Mouse (Mus musculus): ENCODE measurements around the gene Fam162a. TPM values are rescaled to one million over a fixed set of nuclear protein-coding genes. Genes with fewer than 3 reads are reported as not detected.
"Not testable (repeated sequence)": the region's sequence is repeated elsewhere in the genome, so short reads cannot be mapped to it uniquely, and the experiment has no call there.

The Fam162a gene
- polyA plus RNA-seq, 1 experiment from 2014 or later = 318 TPM

DNA sequence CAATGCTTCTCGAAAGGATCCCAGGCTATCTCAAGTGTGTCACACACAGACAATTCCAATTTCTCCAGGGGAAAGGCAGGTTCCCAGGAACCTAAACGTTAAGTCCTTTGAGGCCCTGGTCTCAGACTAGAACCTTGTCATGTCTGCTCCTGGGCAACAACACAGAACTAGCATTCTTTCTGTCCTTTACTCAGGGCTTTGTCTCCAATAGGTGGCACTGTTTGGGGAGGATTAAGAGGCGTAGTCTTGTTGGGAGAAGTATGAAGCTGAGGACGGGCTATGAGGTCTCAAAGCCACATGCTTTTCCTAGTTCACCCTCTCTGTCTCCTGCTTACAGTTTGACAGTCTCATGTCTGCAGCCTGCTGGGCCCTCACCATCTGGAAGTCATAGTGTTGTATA lies 23.9 kb downstream of the Fam162a start:
- Histone ChIP-seq H3K9ac (ENCODE audit: low read length) (no peak overlapping the region), H3K4me3 (ENCODE audit: low read length) (no peak overlapping the region), H3K27me3 (ENCODE audit: control insufficient read depth, insufficient read depth, low read depth, low read length) (no peaks in the 10 kb centered on the region), H3K4me1 (replicated peaks; ENCODE audit: control insufficient read depth, insufficient read depth, low read length) (peaks cover 1% of the 10 kb centered on the region; the same call in 1 of the 2 replicates), H3K27ac (ENCODE audit: low read length) (no peak overlapping the region), H3K36me3 (ENCODE audit: control insufficient read depth, insufficient read depth, low read length) (peaks cover 48% of the 10 kb centered on the region), H3K9me3 (ENCODE audit: control insufficient read depth, low read length) (no peaks in the 10 kb centered on the region), H3K4me2 (ENCODE audit: low read depth, low read length) (no peak overlapping the region)
- WGBS = 85% methylated on average over 4 of the region's 4 CpGs
- no peak for ATAC-seq (ENCODE audit: low read depth)

DNA sequence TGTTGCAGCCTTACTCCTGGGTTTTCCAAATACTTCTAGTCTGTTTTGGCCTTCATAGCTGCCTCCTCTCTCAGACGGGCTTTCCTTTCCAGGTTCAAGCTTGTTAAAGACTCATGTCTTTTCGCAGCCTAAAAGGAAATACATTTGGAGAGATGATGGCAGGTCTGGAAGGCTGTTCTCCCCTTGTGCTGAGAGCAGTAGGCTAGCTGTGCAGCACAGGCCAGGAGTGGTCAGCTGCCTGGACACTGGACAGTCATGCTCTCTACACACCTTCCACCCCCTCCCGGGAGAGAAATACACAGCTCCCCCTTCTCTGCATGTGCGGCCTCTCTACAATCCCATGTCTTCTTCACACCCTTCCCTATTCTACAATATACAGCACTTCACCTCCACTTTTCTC lies 27.4 kb downstream of the Fam162a start:
- ATAC-seq (ENCODE audit: low read depth) = no peak
- Histone ChIP-seq H3K36me3 (ENCODE audit: control insufficient read depth, insufficient read depth, low read length) (peaks cover 32% of the 10 kb centered on the region), H3K9ac (ENCODE audit: low read length) (no peak overlapping the region), H3K27ac (ENCODE audit: low read length) (no peak overlapping the region), H3K27me3 (ENCODE audit: control insufficient read depth, insufficient read depth, low read depth, low read length) (no peaks in the 10 kb centered on the region), H3K9me3 (ENCODE audit: control insufficient read depth, low read length) (no peaks in the 10 kb centered on the region), H3K4me2 (ENCODE audit: low read depth, low read length) (no peak overlapping the region), H3K4me3 (ENCODE audit: low read length) (no peak overlapping the region), H3K4me1 (replicated peaks; ENCODE audit: control insufficient read depth, insufficient read depth, low read length) (peaks cover 8% of the 10 kb centered on the region)
- 82% methylated on average over 4 of the region's 4 CpGs for WGBS

DNA sequence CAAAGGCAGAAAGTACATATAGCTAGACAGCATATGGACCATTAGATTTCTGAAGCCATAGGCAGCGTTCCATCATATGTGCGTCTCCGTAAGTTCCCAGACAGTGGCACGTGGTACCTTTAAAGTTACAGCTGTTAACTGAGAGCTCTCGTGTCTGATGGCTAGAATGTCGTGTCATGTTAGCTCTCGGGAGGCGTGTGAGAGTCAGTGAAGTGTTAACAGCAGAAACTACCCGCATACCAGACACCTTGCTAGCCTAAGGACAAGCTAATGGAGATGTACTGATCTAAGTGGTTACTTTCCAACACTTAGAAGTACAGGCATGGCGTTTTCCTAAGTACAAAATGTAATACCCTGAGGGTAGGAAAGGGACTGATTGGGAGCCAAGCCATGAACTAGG lies 28.3 kb downstream of the Fam162a start:
- H3K4me3 ChIP-seq (ENCODE audit: low read length) = no peak overlapping the region
- no peak for ATAC-seq (ENCODE audit: low read depth)
- no peak overlapping the region for H3K27ac ChIP-seq (ENCODE audit: low read length)
- H3K4me1 ChIP-seq (replicated peaks; ENCODE audit: control insufficient read depth, insufficient read depth, low read length) = peaks cover 8% of the 10 kb centered on the region
- 79% methylated on average over 10 of the region's 10 CpGs for WGBS
- no peaks in the 10 kb centered on the region for H3K27me3 ChIP-seq (ENCODE audit: control insufficient read depth, insufficient read depth, low read depth, low read length)
- peaks cover 23% of the 10 kb centered on the region for H3K36me3 ChIP-seq (ENCODE audit: control insufficient read depth, insufficient read depth, low read length)
- no peak overlapping the region for H3K4me2 ChIP-seq (ENCODE audit: low read depth, low read length)
- no peak overlapping the region for H3K9ac ChIP-seq (ENCODE audit: low read length)
- no peaks in the 10 kb centered on the region for H3K9me3 ChIP-seq (ENCODE audit: control insufficient read depth, low read length)

DNA sequence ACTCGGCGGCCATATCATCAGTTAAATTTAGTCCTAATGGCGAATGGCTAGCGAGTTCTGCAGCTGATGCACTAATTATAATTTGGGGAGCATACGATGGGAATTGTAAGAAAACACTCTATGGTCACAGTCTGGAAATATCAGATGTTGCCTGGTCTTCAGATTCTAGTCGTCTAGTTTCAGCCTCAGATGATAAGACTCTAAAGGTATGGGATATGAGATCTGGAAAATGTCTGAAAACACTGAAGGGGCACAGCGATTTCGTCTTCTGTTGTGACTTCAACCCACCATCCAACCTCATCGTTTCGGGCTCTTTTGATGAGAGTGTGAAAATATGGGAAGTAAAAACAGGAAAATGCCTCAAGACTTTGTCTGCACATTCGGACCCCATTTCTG lies 29.8 kb downstream of the Fam162a start:
- Histone ChIP-seq H3K4me3 (ENCODE audit: low read length) (peak overlapping the region; percentile 63), H3K27me3 (ENCODE audit: control insufficient read depth, insufficient read depth, low read depth, low read length) (no peaks in the 10 kb centered on the region), H3K36me3 (ENCODE audit: control insufficient read depth, insufficient read depth, low read length) (peaks cover 15% of the 10 kb centered on the region), H3K27ac (ENCODE audit: low read length) (peak overlapping the region; percentile 74), H3K4me1 (replicated peaks; ENCODE audit: control insufficient read depth, insufficient read depth, low read length) (peaks cover 8% of the 10 kb centered on the region), H3K9ac (ENCODE audit: low read length) (peak overlapping the region; percentile 79), H3K9me3 (ENCODE audit: control insufficient read depth, low read length) (no peaks in the 10 kb centered on the region), H3K4me2 (ENCODE audit: low read depth, low read length) (peak overlapping the region; percentile 82)
- WGBS = 23% methylated on average over 11 of the region's 11 CpGs
- ATAC-seq (ENCODE audit: low read depth) = no peak

DNA sequence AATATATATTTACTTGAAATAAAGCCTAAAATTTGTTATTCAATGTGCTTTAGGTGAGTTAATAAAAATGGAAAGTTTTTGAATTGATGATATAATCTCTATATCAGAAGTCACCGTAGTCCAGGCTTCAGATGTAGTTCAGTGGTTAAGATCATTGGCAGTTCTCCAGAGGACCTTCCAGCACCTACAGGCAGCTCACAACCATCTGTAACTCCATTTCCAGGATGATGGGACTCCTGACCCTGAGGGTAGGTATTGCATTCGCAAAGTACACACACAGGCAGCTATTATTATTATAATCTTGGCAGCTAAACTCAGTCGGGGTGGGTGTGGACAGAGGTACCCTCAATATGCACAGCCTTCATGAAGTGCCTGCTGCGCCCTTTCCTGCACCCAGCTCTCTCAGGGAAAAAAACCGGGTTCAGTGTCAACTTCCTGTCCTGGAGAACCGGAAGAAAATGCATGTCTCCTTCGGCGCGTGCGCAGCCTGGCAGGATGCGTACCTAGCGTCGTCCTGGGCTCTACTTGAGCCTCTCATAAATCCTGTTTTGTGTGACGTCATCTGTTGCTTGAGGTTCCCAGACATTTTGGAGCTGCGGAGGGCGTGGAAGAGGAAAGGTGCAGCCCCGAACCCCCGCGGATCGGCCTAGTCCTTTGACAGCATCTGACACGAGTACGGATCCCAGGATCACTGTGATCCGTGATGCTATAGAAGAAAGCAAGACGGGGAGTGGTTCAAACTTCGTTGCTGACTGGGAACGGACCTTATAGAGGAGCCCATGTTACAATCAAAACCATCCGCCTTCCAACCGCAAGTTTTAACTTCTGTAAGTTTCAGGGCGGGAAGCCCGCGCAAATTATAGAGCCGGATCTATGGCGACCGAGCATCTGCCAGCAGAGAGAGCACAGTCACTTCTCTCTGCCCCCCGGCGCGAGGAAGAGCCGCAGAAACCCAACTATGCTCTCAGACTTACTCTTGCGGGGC lies 30.5 kb downstream of the Fam162a start, which contains the start of gene Wdr5b:
Wdr5b (plus strand) TSS at position 551 of the 985 bp plus-strand sequence.
- peak; percentile 98 for ATAC-seq (ENCODE audit: low read depth)
- peak within 1 kb of the TSS; percentile 74 for H3K27ac ChIP-seq (ENCODE audit: low read length)
- H3K4me1 ChIP-seq (replicated peaks; ENCODE audit: control insufficient read depth, insufficient read depth, low read length) = peaks cover 8% of the 10 kb centered on the region
- peak within 1 kb of the TSS; percentile 63 for H3K4me3 ChIP-seq (ENCODE audit: low read length)
- H3K36me3 ChIP-seq (ENCODE audit: control insufficient read depth, insufficient read depth, low read length) = peaks cover 14% of the 10 kb centered on the region
- H3K4me2 ChIP-seq (ENCODE audit: low read depth, low read length) = peak within 1 kb of the TSS; percentile 82
- WGBS = 3% methylated on average over 39 of the region's 39 CpGs
- H3K9ac ChIP-seq (ENCODE audit: low read length) = peak within 1 kb of the TSS; percentile 79
- H3K9me3 ChIP-seq (ENCODE audit: control insufficient read depth, low read length) = no peaks in the 10 kb centered on the region
- no peaks in the 10 kb centered on the region for H3K27me3 ChIP-seq (ENCODE audit: control insufficient read depth, insufficient read depth, low read depth, low read length)

DNA sequence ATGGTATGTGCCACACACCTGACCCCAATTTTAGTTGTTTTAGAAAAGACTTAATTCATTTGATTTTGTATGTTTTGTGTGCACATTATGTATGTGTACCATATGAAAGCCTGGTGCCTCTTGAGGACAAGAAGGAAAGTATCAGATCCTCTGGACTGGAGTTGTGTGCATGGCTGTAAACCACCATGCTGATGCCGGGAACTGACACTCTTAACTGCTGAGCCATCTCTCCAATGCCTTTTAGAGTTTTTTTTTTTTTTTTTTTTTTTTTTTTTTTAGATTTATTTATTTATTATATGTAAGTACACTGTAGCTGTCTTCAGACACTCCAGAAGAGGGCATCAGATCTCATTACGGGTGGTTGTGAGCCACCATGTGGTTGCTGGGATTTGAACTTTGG lies 43.3 kb downstream of the Fam162a start:
- not testable (repeated sequence) for ATAC-seq (ENCODE audit: low read depth); H3K9me3 ChIP-seq (ENCODE audit: control insufficient read depth, low read length); H3K4me3 ChIP-seq (ENCODE audit: low read length); H3K4me2 ChIP-seq (ENCODE audit: low read depth, low read length); H3K4me1 ChIP-seq (replicated peaks; ENCODE audit: control insufficient read depth, insufficient read depth, low read length); H3K27me3 ChIP-seq (ENCODE audit: control insufficient read depth, insufficient read depth, low read depth, low read length); H3K9ac ChIP-seq (ENCODE audit: low read length); H3K27ac ChIP-seq (ENCODE audit: low read length)
- WGBS = 70% methylated on average over 1 of the region's 2 CpGs
- H3K36me3 ChIP-seq (ENCODE audit: control insufficient read depth, insufficient read depth, low read length) = peaks cover 13% of the 10 kb centered on the region

DNA sequence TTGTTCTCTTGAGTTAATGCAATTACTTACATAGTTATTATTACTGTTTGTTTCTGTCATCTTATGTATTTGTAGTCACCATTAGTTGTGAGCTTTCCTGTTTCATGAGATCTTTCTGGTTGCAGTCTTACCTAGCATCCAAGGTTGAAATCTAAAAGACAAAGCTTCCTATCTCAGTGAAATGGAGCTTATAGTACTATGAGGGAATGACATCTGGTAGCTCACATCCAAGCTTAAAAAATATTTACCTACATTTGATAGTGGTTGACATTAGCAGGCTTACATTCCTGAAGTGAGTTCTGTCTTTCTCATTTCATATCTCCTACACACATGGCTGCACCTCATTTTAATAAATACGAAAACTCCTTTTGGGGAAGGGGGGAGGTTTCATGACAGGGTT lies 55.1 kb downstream of the Fam162a start:
- Histone ChIP-seq H3K9ac (ENCODE audit: low read length) (no peak overlapping the region), H3K4me1 (replicated peaks; ENCODE audit: control insufficient read depth, insufficient read depth, low read length) (no peaks in the 10 kb centered on the region), H3K36me3 (ENCODE audit: control insufficient read depth, insufficient read depth, low read length) (peaks cover 6% of the 10 kb centered on the region; the same call in 1 of the 2 replicates), H3K27me3 (ENCODE audit: control insufficient read depth, insufficient read depth, low read depth, low read length) (no peaks in the 10 kb centered on the region), H3K4me2 (ENCODE audit: low read depth, low read length) (no peak overlapping the region), H3K4me3 (ENCODE audit: low read length) (no peak overlapping the region), H3K9me3 (ENCODE audit: control insufficient read depth, low read length) (no peaks in the 10 kb centered on the region), H3K27ac (ENCODE audit: low read length) (no peak overlapping the region)
- no peak for ATAC-seq (ENCODE audit: low read depth)
- 100% methylated on average over 1 of the region's 1 CpGs for WGBS

DNA sequence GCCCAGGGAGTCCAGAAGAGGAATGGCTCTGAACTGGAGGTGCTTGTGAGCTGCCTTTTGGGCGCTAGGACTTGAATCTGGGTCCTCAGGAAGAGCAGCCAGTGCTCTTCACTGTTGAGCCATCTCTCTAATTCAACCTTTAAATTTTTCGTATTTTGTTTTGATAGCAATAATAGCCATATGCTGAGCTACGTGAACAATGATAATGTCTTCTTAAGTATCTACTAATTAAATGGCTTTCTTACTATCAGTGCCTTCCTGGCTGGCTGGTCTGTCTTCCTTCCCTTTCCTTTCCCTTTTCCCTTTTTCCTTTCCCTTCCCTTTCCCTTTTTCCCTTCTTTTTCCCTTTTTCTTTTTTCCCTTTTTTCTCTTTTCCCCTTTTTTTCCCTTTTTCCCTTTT lies 63.0 kb downstream of the Fam162a start:
- Histone ChIP-seq H3K27me3 (ENCODE audit: control insufficient read depth, insufficient read depth, low read depth, low read length) (no peaks in the 10 kb centered on the region), H3K36me3 (ENCODE audit: control insufficient read depth, insufficient read depth, low read length) (0 out of 2 replicates have a peak, but pooled peaks cover 2% of the 10 kb centered on the region), H3K4me1 (replicated peaks; ENCODE audit: control insufficient read depth, insufficient read depth, low read length) (no peaks in the 10 kb centered on the region), H3K27ac (ENCODE audit: low read length) (no peak overlapping the region), H3K4me2 (ENCODE audit: low read depth, low read length) (no peak overlapping the region), H3K4me3 (ENCODE audit: low read length) (no peak overlapping the region), H3K9me3 (ENCODE audit: control insufficient read depth, low read length) (no peaks in the 10 kb centered on the region), H3K9ac (ENCODE audit: low read length) (no peak overlapping the region)
- ATAC-seq (ENCODE audit: low read depth) = no peak
- WGBS = 91% methylated on average over 3 of the region's 3 CpGs

DNA sequence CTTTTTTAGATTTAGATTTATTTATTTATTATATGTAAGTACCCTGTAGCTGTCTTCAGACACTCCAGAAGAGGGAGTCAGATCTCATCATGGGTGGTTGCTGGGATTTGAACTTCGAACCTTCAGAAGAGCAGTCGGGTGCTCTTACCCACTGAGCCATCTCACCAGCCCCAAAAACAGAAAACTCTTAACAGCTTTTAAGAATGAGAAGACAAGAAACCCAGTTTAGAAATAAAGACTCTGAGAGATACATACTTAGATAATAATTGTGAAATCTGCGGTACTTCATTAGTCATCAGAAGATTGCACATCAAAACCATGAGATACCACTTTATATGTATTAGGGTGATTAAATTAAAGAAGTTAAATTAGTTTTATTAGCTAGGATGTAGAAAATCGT lies 72.5 kb downstream of the Fam162a start:
- H3K4me2 ChIP-seq (ENCODE audit: low read depth, low read length); H3K36me3 ChIP-seq (ENCODE audit: control insufficient read depth, insufficient read depth, low read length); H3K27me3 ChIP-seq (ENCODE audit: control insufficient read depth, insufficient read depth, low read depth, low read length); H3K9me3 ChIP-seq (ENCODE audit: control insufficient read depth, low read length); H3K4me1 ChIP-seq (replicated peaks; ENCODE audit: control insufficient read depth, insufficient read depth, low read length); H3K4me3 ChIP-seq (ENCODE audit: low read length); H3K9ac ChIP-seq (ENCODE audit: low read length); ATAC-seq (ENCODE audit: low read depth); H3K27ac ChIP-seq (ENCODE audit: low read length): not testable (repeated sequence)
- 90% methylated on average over 4 of the region's 4 CpGs for whole genome bisulfite sequencing
